Mouse (Mus musculus): ENCODE measurements around the gene Senp1. TPM values are rescaled to one million over a fixed set of nuclear protein-coding genes. Genes with fewer than 3 reads are reported as not detected.

Gene Senp1
- polyA plus RNA-seq (2015; fragmentation: Nextera tagmentation; extraction: Ambion mirVana) = 17.8 and 17.9 TPM in 2 replicates

- peak within 1 kb of the TSS; percentile 96 for H3K9ac ChIP-seq (ENCODE audit: low read length)
These were observed at the start of gene Senp1 for GRCm38 (mm10) chr15:98093121-98094011. Senp1 (minus strand) TSS chr15:98093744.

GRCm38 (mm10) chr15:98142515-98142914, 49.0 kb upstream of the Senp1 start:
- 79% methylated on average over 10 of the region's 10 CpGs for WGBS
- no peak for ATAC-seq (replicated peaks; ENCODE audit: extremely low read depth, insufficient read depth, low FRiP score)
- Histone ChIP-seq H3K27me3 (ENCODE audit: control insufficient read depth, insufficient read depth, low read length) (no peaks in the 10 kb centered on the region), H3K27ac (ENCODE audit: low read length) (no peak overlapping the region), H3K36me3 (ENCODE audit: control insufficient read depth, insufficient read depth) (peaks cover 29% of the 10 kb centered on the region), H3K9ac (ENCODE audit: low read length) (no peak overlapping the region), H3K4me2 (ENCODE audit: low read depth, low read length) (no peak overlapping the region), H3K4me1 (ENCODE audit: control insufficient read depth, insufficient read depth, low read length) (peaks cover 13% of the 10 kb centered on the region), H3K9me3 (replicated peaks; ENCODE audit: control insufficient read depth, low read length) (no peaks in the 10 kb centered on the region), H3K4me3 (ENCODE audit: low read length) (no peak overlapping the region)

More at GRCm38 (mm10) chr15:98093121-98094011, at the start of gene Senp1:
- whole genome bisulfite sequencing = under 1% methylated on average over 57 of the region's 58 CpGs
- H3K27ac ChIP-seq (ENCODE audit: low read length) = peak within 1 kb of the TSS; percentile 98
- H3K4me2 ChIP-seq (ENCODE audit: low read depth, low read length) = peak within 1 kb of the TSS; percentile 91
- H3K9me3 ChIP-seq (replicated peaks; ENCODE audit: control insufficient read depth, low read length) = no peaks in the 10 kb centered on the region
- H3K36me3 ChIP-seq (ENCODE audit: control insufficient read depth, insufficient read depth) = no peaks in the 10 kb centered on the region
- H3K4me1 ChIP-seq (ENCODE audit: control insufficient read depth, insufficient read depth, low read length) = peaks cover 15% of the 10 kb centered on the region
- ATAC-seq (replicated peaks; ENCODE audit: extremely low read depth, insufficient read depth, low FRiP score) = peak; percentile 91
- peak within 1 kb of the TSS; percentile 99 for H3K4me3 ChIP-seq (ENCODE audit: low read length)
- H3K27me3 ChIP-seq (ENCODE audit: control insufficient read depth, insufficient read depth, low read length) = no peaks in the 10 kb centered on the region

- Histone ChIP-seq H3K4me3 (ENCODE audit: low read length) (no peak overlapping the region), H3K36me3 (ENCODE audit: control insufficient read depth, insufficient read depth) (peaks cover 43% of the 10 kb centered on the region), H3K9me3 (replicated peaks; ENCODE audit: control insufficient read depth, low read length) (no peaks in the 10 kb centered on the region), H3K4me1 (ENCODE audit: control insufficient read depth, insufficient read depth, low read length) (peaks cover 8% of the 10 kb centered on the region), H3K27me3 (ENCODE audit: control insufficient read depth, insufficient read depth, low read length) (no peaks in the 10 kb centered on the region), H3K9ac (ENCODE audit: low read length) (no peak overlapping the region), H3K4me2 (ENCODE audit: low read depth, low read length) (no peak overlapping the region), H3K27ac (ENCODE audit: low read length) (no peak overlapping the region)
- ATAC-seq (replicated peaks; ENCODE audit: extremely low read depth, insufficient read depth, low FRiP score) = no peak
- WGBS = 85% methylated on average over 5 of the region's 5 CpGs
These were observed 47.3 kb upstream of the Senp1 start for GRCm38 (mm10) chr15:98140809-98141208.

GRCm38 (mm10) chr15:98139763-98140162, 46.2 kb upstream of the Senp1 start:
- Histone ChIP-seq H3K4me2 (ENCODE audit: low read depth, low read length) (no peak overlapping the region), H3K4me1 (ENCODE audit: control insufficient read depth, insufficient read depth, low read length) (peaks cover 6% of the 10 kb centered on the region), H3K36me3 (ENCODE audit: control insufficient read depth, insufficient read depth) (peaks cover 52% of the 10 kb centered on the region), H3K27me3 (ENCODE audit: control insufficient read depth, insufficient read depth, low read length) (no peaks in the 10 kb centered on the region), H3K27ac (ENCODE audit: low read length) (no peak overlapping the region), H3K9ac (ENCODE audit: low read length) (no peak overlapping the region), H3K4me3 (ENCODE audit: low read length) (no peak overlapping the region), H3K9me3 (replicated peaks; ENCODE audit: control insufficient read depth, low read length) (no peaks in the 10 kb centered on the region)
- WGBS = 84% methylated on average over 7 of the region's 7 CpGs
- no peak for ATAC-seq (replicated peaks; ENCODE audit: extremely low read depth, insufficient read depth, low FRiP score)

GRCm38 (mm10) chr15:98136871-98137270, 43.3 kb upstream of the Senp1 start:
- Histone ChIP-seq H3K9ac (ENCODE audit: low read length) (no peak overlapping the region), H3K36me3 (ENCODE audit: control insufficient read depth, insufficient read depth) (peaks cover 70% of the 10 kb centered on the region), H3K4me2 (ENCODE audit: low read depth, low read length) (no peak overlapping the region), H3K4me1 (ENCODE audit: control insufficient read depth, insufficient read depth, low read length) (no peaks in the 10 kb centered on the region), H3K9me3 (replicated peaks; ENCODE audit: control insufficient read depth, low read length) (no peaks in the 10 kb centered on the region), H3K4me3 (ENCODE audit: low read length) (no peak overlapping the region), H3K27ac (ENCODE audit: low read length) (no peak overlapping the region), H3K27me3 (ENCODE audit: control insufficient read depth, insufficient read depth, low read length) (no peaks in the 10 kb centered on the region)
- 91% methylated on average over 9 of the region's 9 CpGs for WGBS
- no peak for ATAC-seq (replicated peaks; ENCODE audit: extremely low read depth, insufficient read depth, low FRiP score)

- Histone ChIP-seq H3K27ac (ENCODE audit: low read length) (no peak overlapping the region), H3K27me3 (ENCODE audit: control insufficient read depth, insufficient read depth, low read length) (no peaks in the 10 kb centered on the region), H3K9ac (ENCODE audit: low read length) (no peak overlapping the region), H3K4me2 (ENCODE audit: low read depth, low read length) (no peak overlapping the region), H3K4me3 (ENCODE audit: low read length) (no peak overlapping the region), H3K9me3 (replicated peaks; ENCODE audit: control insufficient read depth, low read length) (no peaks in the 10 kb centered on the region), H3K36me3 (ENCODE audit: control insufficient read depth, insufficient read depth) (peaks cover 67% of the 10 kb centered on the region), H3K4me1 (ENCODE audit: control insufficient read depth, insufficient read depth, low read length) (no peaks in the 10 kb centered on the region)
- ATAC-seq (replicated peaks; ENCODE audit: extremely low read depth, insufficient read depth, low FRiP score) = no peak
- WGBS = 94% methylated on average over 13 of the region's 13 CpGs
These were observed 42.1 kb upstream of the Senp1 start for GRCm38 (mm10) chr15:98135671-98136070.

GRCm38 (mm10) chr15:98134666-98135065, 41.1 kb upstream of the Senp1 start:
- Histone ChIP-seq H3K4me2 (ENCODE audit: low read depth, low read length) (no peak overlapping the region), H3K36me3 (ENCODE audit: control insufficient read depth, insufficient read depth) (peaks cover 62% of the 10 kb centered on the region)

GRCm38 (mm10) chr15:98134034-98134433, 40.5 kb upstream of the Senp1 start:
- H3K27ac ChIP-seq (ENCODE audit: low read length) = no peak overlapping the region
- 92% methylated on average over 4 of the region's 4 CpGs for WGBS
- no peak for ATAC-seq (replicated peaks; ENCODE audit: extremely low read depth, insufficient read depth, low FRiP score)
- no peak overlapping the region for H3K4me3 ChIP-seq (ENCODE audit: low read length)
- H3K9ac ChIP-seq (ENCODE audit: low read length) = no peak overlapping the region
- H3K4me1 ChIP-seq (ENCODE audit: control insufficient read depth, insufficient read depth, low read length) = no peaks in the 10 kb centered on the region
- no peaks in the 10 kb centered on the region for H3K9me3 ChIP-seq (replicated peaks; ENCODE audit: control insufficient read depth, low read length)
- H3K36me3 ChIP-seq (ENCODE audit: control insufficient read depth, insufficient read depth) = peaks cover 58% of the 10 kb centered on the region
- H3K4me2 ChIP-seq (ENCODE audit: low read depth, low read length) = no peak overlapping the region
- no peaks in the 10 kb centered on the region for H3K27me3 ChIP-seq (ENCODE audit: control insufficient read depth, insufficient read depth, low read length)

More at GRCm38 (mm10) chr15:98134666-98135065, 41.1 kb upstream of the Senp1 start:
- no peak overlapping the region for H3K27ac ChIP-seq (ENCODE audit: low read length)
- no peak for ATAC-seq (replicated peaks; ENCODE audit: extremely low read depth, insufficient read depth, low FRiP score)
- no peak overlapping the region for H3K9ac ChIP-seq (ENCODE audit: low read length)
- H3K27me3 ChIP-seq (ENCODE audit: control insufficient read depth, insufficient read depth, low read length) = no peaks in the 10 kb centered on the region
- H3K4me1 ChIP-seq (ENCODE audit: control insufficient read depth, insufficient read depth, low read length) = no peaks in the 10 kb centered on the region
- no peaks in the 10 kb centered on the region for H3K9me3 ChIP-seq (replicated peaks; ENCODE audit: control insufficient read depth, low read length)
- WGBS = 75% methylated on average over 3 of the region's 3 CpGs
- no peak overlapping the region for H3K4me3 ChIP-seq (ENCODE audit: low read length)

GRCm38 (mm10) chr15:98133471-98133870, 39.9 kb upstream of the Senp1 start:
- WGBS = 92% methylated on average over 3 of the region's 3 CpGs
- peaks cover 56% of the 10 kb centered on the region for H3K36me3 ChIP-seq (ENCODE audit: control insufficient read depth, insufficient read depth)

More at GRCm38 (mm10) chr15:98133471-98133870, 39.9 kb upstream of the Senp1 start:
- Histone ChIP-seq H3K9me3 (replicated peaks; ENCODE audit: control insufficient read depth, low read length) (no peaks in the 10 kb centered on the region), H3K9ac (ENCODE audit: low read length) (no peak overlapping the region), H3K4me3 (ENCODE audit: low read length) (no peak overlapping the region), H3K4me1 (ENCODE audit: control insufficient read depth, insufficient read depth, low read length) (no peaks in the 10 kb centered on the region), H3K4me2 (ENCODE audit: low read depth, low read length) (no peak overlapping the region), H3K27me3 (ENCODE audit: control insufficient read depth, insufficient read depth, low read length) (no peaks in the 10 kb centered on the region), H3K27ac (ENCODE audit: low read length) (no peak overlapping the region)
- no peak for ATAC-seq (replicated peaks; ENCODE audit: extremely low read depth, insufficient read depth, low FRiP score)
